Comparison of ENCODE assay signal across 14 mouse cellular contexts in genomic region chr12:91583409-91583808, GRCm38 (mm10). TPM values are rescaled to one million over a fixed set of nuclear protein-coding genes. Genes with fewer than 3 reads are reported as not detected.
A peak's percentile ranks its signal among the peaks of the same experiment; 100 is the strongest.
DNase-seq lines count a peak whose midpoint lies in the region; ATAC-seq lines count a peak whose summit lies in the region.
"Had no signal": no experiment of that assay in that cellular context is flagged by ENCODE, and none has a peak within 500 bp of the region (broad histone marks: within the 10 kb centered on the region; RNA-seq: fewer than 3 reads in every experiment).

No protein-coding gene starts in this region.

- peak overlapping the region; percentile 28; the same call in 1 of the 2 replicates for H3K9ac ChIP-seq in hindbrain, embryonic 14.5 days
- peak overlapping the region; percentile 35; the same call in 1 of the 2 replicates for H3K9ac ChIP-seq in forebrain, embryonic 14.5 days (ENCODE audit: low read length)
- peak overlapping the region; percentile 9 for H3K9ac ChIP-seq in neural tube, embryonic 13.5 days
- H3K9ac ChIP-seq: lung, embryonic 15.5 days had no signal

- no peaks in the 10 kb centered on the region for H3K27me3 ChIP-seq in hindbrain, embryonic 14.5 days (ENCODE audit: control insufficient read depth, insufficient read depth, low read length)
- no peaks in the 10 kb centered on the region for H3K27me3 ChIP-seq in hindbrain, embryonic 10.5 days (ENCODE audit: insufficient read depth, poor library complexity, severe bottlenecking)
- no peaks in the 10 kb centered on the region for H3K27me3 ChIP-seq in forebrain, embryonic 14.5 days (replicated peaks; ENCODE audit: control insufficient read depth, insufficient read depth, low read length)
- no peaks in the 10 kb centered on the region for H3K27me3 ChIP-seq in neural tube, embryonic 13.5 days
- H3K27me3 ChIP-seq: lung, embryonic 15.5 days had no signal

- H3K9me3 ChIP-seq in hindbrain, embryonic 14.5 days (ENCODE audit: control insufficient read depth, low read length): no peaks in the 10 kb centered on the region
- H3K9me3 ChIP-seq in hindbrain, embryonic 10.5 days: no peaks in the 10 kb centered on the region
- H3K9me3 ChIP-seq in forebrain, embryonic 14.5 days (replicated peaks; ENCODE audit: control insufficient read depth, low read length): no peaks in the 10 kb centered on the region
- no peaks in the 10 kb centered on the region for H3K9me3 ChIP-seq in neural tube, embryonic 13.5 days
- H3K9me3 ChIP-seq: lung, embryonic 15.5 days had no signal

- no peak overlapping the region for H3K4me3 ChIP-seq in hindbrain, embryonic 14.5 days (replicated peaks; ENCODE audit: low read length)
- H3K4me3 ChIP-seq in hindbrain, embryonic 10.5 days: no peak overlapping the region
- H3K4me3 ChIP-seq in forebrain, embryonic 14.5 days (ENCODE audit: low read depth, low read length): no peak overlapping the region
- no peak overlapping the region for H3K4me3 ChIP-seq in neural tube, embryonic 13.5 days
- H3K4me3 ChIP-seq: lung, embryonic 15.5 days had no signal

- 42% methylated on average over 6 of the region's 6 CpGs for WGBS in hindbrain, embryonic 14.5 days
- 85% methylated on average over 6 of the region's 6 CpGs for WGBS in hindbrain, embryonic 10.5 days
- WGBS in forebrain, embryonic 14.5 days: 17% methylated on average over 6 of the region's 6 CpGs
- WGBS in neural tube, embryonic 13.5 days: 25% methylated on average over 6 of the region's 6 CpGs

- H3K36me3 ChIP-seq in hindbrain, embryonic 14.5 days (replicated peaks; ENCODE audit: control insufficient read depth, insufficient read depth): peaks cover 63% of the 10 kb centered on the region
- H3K36me3 ChIP-seq in hindbrain, embryonic 10.5 days: peaks cover 80% of the 10 kb centered on the region
- peaks cover 46% of the 10 kb centered on the region for H3K36me3 ChIP-seq in forebrain, embryonic 14.5 days (ENCODE audit: control insufficient read depth, insufficient read depth, low read length)
- H3K36me3 ChIP-seq in neural tube, embryonic 13.5 days: peaks cover 39% of the 10 kb centered on the region

- ATAC-seq in hindbrain, embryonic 14.5 days (ENCODE audit: low FRiP score): no peak
- no peak for ATAC-seq in forebrain, embryonic 14.5 days
- no peak for ATAC-seq in neural tube, embryonic 13.5 days (ENCODE audit: low read depth)

- no peak overlapping the region for H3K27ac ChIP-seq in hindbrain, embryonic 14.5 days
- H3K27ac ChIP-seq in hindbrain, embryonic 10.5 days: no peak overlapping the region
- H3K27ac ChIP-seq in forebrain, embryonic 14.5 days (ENCODE audit: low read depth, low read length): no peak overlapping the region
- no peak overlapping the region for H3K27ac ChIP-seq in neural tube, embryonic 13.5 days (replicated peaks)
- H3K27ac ChIP-seq: lung, embryonic 15.5 days had no signal

- peak overlapping the region; percentile 31 for H3K4me2 ChIP-seq in hindbrain, embryonic 14.5 days (replicated peaks)
- peak overlapping the region; percentile 30 for H3K4me2 ChIP-seq in forebrain, embryonic 14.5 days (ENCODE audit: low read length)
- H3K4me2 ChIP-seq in neural tube, embryonic 13.5 days: peak overlapping the region; percentile 28
- H3K4me2 ChIP-seq: liver, embryonic 11.5 days; lung, embryonic 15.5 days had no signal

- peaks cover 35% of the 10 kb centered on the region for H3K4me1 ChIP-seq in hindbrain, embryonic 14.5 days (replicated peaks; ENCODE audit: control insufficient read depth, insufficient read depth, low read length)
- H3K4me1 ChIP-seq in hindbrain, embryonic 10.5 days (replicated peaks): peaks cover 13% of the 10 kb centered on the region
- H3K4me1 ChIP-seq in forebrain, embryonic 14.5 days (ENCODE audit: control insufficient read depth, insufficient read depth, low read length): peaks cover 21% of the 10 kb centered on the region
- H3K4me1 ChIP-seq in neural tube, embryonic 13.5 days (replicated peaks): peaks cover 42% of the 10 kb centered on the region

- peak; percentile 12 for DNase-seq in embryo, embryonic 10.5 days (ENCODE audit: low spot score)
- no peak for DNase-seq in embryo, embryonic 9.5 days (ENCODE audit: extremely low spot score)
- DNase-seq in hindbrain, embryonic 14.5 days (ENCODE audit: low spot score): no peak
- no peak for DNase-seq in hindbrain, embryonic 10.5 days (ENCODE audit: low spot score)
- no peak for DNase-seq in forebrain, embryonic 14.5 days (ENCODE audit: low spot score)
- no peak for DNase-seq in retina, embryonic 14.5 days (ENCODE audit: low spot score)
- DNase-seq in kidney, postnatal 36 days: no peak
- DNase-seq: cerebellum, postnatal 25 days; kidney, adult 2 months; kidney, postnatal 4 days; thymus, adult 18-20 months had no signal

RNA-seq across cellular contexts. Expression of gene Gtf2a1, which starts 6.9 kb away (rescaled TPM):
- 50.1 and 57.8 TPM in 2 replicates for polyA plus RNA-seq in hindbrain, embryonic 14.5 days (2014; fragmentation: Nextera tagmentation; extraction: Ambion mirVana)
- polyA plus RNA-seq in hindbrain, embryonic 10.5 days (2016; fragmentation: Nextera tagmentation; extraction: Ambion mirVana): 61.5 and 62.8 TPM in 2 replicates
- polyA plus RNA-seq in forebrain, embryonic 14.5 days (2014; fragmentation: Nextera tagmentation; extraction: Ambion mirVana): 50.7 and 50.8 TPM in 2 replicates
- polyA plus RNA-seq in neural tube, embryonic 13.5 days (2015; fragmentation: Nextera tagmentation; extraction: Ambion mirVana): 72.4 and 75.4 TPM in 2 replicates
